Mouse (Mus musculus): ENCODE data around the gene Plin3.

DNA sequence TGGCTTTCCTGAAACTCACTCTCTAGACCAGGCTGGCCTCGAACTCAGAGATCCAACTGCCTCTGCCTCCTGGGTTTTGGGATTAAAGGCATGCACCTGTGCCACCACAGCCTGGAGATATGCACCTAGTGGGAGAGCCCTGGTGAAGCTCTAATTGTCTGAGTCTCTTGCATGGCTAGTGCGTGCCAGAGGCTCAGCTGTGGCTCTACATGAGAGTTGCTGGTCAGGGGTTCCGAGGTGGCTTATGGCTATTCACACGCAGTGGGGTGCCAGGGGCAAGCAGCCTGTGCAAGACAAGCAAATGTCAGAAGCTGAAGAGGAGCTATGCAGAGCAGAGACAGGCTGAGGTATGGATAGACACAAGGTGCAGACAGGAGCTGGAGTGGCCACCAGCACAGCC is 38.0 kb downstream of the Plin3 start:
- no peak for TF ChIP-seq EP300 (IDR thresholded peaks at IDR 0.05; ENCODE audit: low read depth)
- TF ChIP-seq CTCF (IDR thresholded peaks at IDR 0.05; ENCODE audit: low read depth): no peak
